Mouse (Mus musculus) G1E-ER4 (cell line): ENCODE results near the gene Upk2. TPM values are rescaled to one million over a fixed set of nuclear protein-coding genes. Genes with fewer than 3 reads are reported as not detected.

Experiments
- GATA1 ChIP-seq: IDR thresholded peaks from one replicate; pipeline ENCODE4 v1.8.0; 2012; ENCODE audit warnings: low read length, inconsistent platforms
- polyA plus RNA-seq: library from polyadenylated mRNA; stranded (reverse); fragments of >175 nt; gene quantifications from 2 replicates; pipeline ENCODE4 v1.2.3, GENCODE M21; 2012

Gene Upk2
- polyA plus RNA-seq = not detected in 2 replicates

DNA sequence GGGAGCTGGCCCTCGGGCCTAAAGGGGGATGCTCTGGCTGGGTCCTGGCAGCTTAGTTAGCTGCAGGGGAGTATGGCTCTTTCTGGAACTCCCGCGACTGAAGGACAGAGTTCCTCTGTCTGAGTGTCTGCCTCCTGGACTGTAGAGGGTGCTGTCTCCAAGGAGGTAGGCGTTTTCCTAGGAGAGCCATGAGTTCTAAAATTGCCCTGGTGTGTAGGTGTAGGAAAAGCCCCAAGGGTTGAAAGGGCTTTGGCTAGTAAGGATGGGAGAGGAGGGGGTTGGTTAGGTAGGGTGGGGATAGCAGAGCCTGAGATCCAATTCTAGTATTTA lies at the start of gene Upk2:
Gene Upk2, minus strand, starts transcription at position 86 of the 330 bp plus-strand sequence.
- no peak for TF ChIP-seq GATA1

DNA sequence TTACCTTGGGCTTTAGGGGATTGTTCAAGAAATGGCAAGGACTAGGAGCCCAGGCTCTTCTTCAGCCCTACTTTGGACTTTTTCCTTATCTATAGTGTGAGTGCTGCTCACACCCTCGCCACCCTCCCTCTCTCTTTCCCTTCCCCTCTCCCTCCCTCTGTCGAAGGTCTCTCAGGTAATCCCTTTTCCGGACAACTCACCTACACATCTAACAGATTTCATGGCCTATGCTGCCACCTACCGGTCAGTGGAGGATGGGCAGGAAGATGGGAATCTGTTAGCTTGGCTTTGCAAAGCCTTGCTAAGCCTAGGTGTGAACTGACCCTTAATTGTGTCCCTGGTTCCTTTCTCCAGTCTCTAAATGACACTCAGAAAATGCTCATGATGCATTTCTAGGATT lies 47.2 kb upstream of the Upk2 start:
- TF ChIP-seq GATA1 = no peak

DNA sequence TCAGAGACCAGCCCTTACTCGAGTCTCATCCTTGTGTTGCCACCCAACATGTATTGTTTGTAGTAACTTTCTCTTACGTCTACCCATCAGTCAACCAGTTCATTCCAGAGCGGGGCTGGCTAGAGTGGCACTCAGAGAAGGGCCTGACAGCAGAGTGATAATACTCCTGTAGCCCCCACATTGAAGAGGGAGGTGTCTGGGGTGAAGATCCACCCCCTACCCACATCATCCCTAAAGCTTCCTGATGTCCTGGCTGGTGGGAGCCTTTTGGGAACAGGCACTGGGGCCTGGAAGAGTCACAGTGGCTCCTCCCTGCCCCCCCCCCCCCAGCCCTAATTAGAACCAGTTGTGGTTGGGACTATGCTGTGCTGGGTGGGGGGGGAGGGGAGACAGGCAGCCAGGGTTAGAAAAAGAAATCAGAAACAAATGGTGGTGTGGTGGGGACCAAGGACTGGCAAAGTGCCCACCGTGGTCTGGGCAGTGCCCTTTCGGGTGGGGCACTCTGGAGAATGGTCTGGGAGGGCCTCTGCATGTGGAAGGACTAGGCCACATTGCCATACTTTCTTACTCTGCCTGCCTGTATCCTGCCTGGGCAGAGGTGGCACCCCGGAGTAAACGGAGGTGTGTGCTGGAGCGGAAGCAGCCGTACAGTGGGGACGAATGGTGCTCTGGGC lies 46.6 kb upstream of the Upk2 start:
- TF ChIP-seq GATA1 = no peak

- no peak for TF ChIP-seq GATA1
Observed at GRCm38 (mm10) chr9:44500638-44501175, 45.9 kb upstream of the Upk2 start.

- no peak for TF ChIP-seq GATA1
Observed at GRCm38 (mm10) chr9:44500163-44500533, 45.4 kb upstream of the Upk2 start.

DNA sequence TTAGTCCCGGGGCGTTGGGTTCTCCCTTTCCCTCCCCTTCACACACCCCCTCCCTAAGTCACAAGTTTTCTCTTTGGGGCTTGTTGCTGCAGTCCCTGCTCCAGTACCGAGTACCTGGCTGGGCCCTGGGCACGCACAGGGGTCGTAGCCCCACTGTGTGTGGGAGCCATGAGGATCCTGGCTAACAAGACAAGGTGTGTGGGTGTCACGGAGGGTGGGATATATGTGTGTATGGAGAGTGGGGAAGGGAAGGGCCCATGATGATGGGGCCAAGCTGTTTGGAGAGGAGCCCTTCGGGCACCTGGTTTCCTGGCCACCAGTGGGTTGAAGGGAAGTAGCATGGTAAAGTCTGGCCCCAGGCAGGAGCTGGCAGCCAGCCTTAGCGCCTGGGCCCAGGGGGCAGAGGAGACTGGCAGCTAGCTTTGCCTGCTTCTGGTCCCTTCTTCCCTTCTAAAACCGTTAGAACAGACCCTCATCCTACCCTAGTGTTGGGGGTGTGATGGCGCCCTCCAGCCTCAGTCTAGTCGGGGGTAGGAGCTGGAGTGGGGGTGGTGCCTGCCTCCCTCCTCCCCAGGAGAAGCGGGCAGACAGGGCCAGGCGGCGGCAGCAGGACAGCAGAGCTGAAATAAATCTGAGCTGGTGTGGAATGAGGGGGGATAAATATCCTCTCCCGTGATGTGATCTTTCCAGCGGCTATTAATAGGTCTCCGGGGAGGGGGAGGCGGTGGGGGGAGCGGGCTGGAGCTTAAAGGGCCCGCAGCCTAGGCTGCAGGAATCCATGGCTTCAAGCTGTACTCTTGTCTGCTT lies 44.8 kb upstream of the Upk2 start:
- TF ChIP-seq GATA1 = no peak

GRCm38 (mm10) chr9:44498421-44499355 lies 43.9 kb upstream of the Upk2 start:
- TF ChIP-seq GATA1 = no peak

DNA sequence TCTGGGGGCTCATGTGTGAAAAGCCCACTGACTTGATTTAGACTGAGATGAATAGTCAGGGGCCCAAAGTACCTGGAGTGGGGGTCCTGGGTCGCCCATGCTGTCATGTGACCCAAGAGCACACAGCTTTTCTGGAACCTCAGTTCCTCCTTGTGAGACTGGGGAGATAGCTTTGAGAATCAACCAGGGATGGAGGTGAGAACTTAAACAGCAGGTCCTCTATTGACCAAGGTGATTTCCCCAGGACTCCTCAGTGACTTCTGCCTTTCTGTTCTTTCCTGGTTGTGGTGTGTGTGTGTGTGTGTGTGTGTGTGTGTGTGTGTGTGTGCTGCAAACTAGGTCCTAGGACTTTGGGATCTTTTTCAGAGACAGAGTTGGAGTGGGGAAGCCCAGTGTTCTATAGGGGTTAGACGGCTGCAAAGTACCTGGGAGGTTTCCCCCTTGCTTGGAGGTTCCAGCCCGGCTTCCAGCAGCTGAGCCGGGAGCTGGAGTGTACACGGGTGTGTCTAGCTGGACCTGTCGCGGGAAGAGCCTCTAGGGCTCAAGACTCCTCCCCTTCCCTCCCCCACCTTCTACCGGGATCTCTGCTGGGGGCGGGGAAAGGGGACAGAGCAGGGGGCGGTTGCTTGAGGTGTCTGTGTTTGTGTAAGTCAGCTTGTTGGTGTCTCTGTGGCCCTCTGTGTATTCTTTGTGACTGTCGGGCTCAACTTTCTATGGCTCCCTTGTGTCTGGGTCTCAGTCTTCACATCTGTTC lies 43.0 kb upstream of the Upk2 start:
- TF ChIP-seq GATA1 = no peak

DNA sequence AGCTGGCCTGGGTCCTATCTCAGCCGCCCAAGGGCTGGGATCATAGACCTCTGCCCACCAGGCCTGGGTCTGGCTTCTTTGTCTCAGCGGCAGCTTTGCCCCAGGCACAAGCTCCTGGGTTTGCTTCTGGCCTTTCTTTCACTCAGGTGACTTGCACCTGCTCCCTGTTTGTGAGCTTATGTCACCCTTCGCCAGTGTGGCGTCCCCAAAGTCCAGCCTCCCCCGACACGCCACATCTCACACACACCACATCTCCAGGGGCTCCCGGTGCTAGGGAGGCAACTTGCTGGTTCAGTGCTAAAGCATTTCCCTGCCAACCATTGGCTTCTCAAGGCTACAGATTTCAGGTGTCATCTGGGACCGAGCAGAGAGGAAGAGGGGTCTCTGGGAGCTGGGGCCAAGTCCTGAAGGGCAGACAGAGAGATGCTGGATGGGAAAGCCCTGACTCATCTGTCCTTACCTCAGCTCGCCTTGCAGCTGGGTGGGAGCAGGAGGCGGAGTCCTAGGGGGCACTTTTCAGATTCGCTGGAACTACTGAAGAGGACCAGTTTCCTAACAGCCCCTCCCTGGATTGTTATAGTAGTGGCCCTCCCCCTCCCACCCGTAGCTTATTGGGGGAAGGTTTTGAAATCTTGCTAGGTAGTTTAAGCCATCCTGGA lies 42.2 kb upstream of the Upk2 start:
- TF ChIP-seq GATA1 = no peak

- no peak for TF ChIP-seq GATA1
Observed at GRCm38 (mm10) chr9:44495810-44496344, 41.1 kb upstream of the Upk2 start.

DNA sequence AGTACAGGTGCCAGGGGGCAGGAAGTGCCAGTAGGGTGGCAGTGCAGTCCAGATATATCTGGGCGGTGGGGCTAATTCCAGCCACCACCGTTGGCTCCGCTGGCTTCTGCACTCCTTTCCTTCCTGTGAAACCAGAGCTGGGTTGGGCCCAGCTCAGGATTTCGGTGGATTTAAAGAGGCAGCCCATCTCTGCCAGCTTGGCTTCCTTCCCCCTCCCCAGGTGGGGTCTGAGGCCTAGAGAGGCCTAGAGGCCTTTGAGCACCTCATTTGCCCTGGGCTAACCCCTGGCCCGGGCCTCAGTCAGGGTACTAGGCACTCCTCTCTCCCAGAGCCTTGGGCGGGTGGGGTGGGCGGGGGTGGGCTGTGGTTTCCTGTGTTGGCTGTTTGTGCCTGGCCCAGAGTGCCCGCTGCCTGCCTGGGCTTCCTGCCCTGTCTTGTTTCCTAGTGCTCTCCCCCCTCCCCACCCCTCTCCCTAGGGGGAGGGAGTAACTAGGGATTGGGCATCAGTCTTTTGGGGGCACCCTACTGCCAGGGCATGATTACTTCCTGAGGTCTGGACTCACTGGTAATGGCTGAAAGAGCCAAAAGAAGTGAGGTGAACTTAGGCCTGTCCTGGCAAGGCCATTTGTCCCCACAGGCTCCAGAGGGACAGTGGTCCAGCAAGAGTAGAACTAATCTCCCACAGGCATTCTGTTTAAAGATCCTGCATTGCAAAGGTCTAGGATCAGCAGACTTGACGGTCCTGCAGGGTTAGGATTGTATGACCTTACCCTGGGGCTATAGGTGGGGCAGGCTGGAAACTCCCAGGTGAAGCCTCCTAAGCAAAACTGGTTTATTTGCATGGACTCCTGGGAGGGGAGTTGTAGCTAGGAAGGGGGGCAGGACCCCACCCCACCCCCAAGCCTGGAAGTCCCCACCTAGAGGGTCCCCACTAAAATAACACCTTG lies 40.4 kb upstream of the Upk2 start:
- no peak for TF ChIP-seq GATA1

- no peak for TF ChIP-seq GATA1
Observed at GRCm38 (mm10) chr9:44494261-44494862, 39.6 kb upstream of the Upk2 start.
